Mouse (Mus musculus) bone marrow macrophage, adult 2 months (primary cell): ENCODE results near the gene Gm26566.

Source experiments
- CTCF ChIP-seq: IDR thresholded peaks from 2 replicates; pipeline ENCODE4 v1.5.1; 2012; ENCODE audit warnings: low read depth, mild to moderate bottlenecking, low read length, moderate library complexity
- POLR2A ChIP-seq: IDR thresholded peaks from 2 replicates; pipeline ENCODE4 v1.6.1; 2012; ENCODE audit warnings: mild to moderate bottlenecking, low read depth, low read length, borderline replicate concordance

- TF ChIP-seq POLR2A (no peak), CTCF (no peak)
Observed at GRCm38 (mm10) chr4:88739036-88739435, 17.4 kb downstream of the Gm26566 start.
